Mouse (Mus musculus): ENCODE results near the gene Fbxl8. TPM values are rescaled to one million over a fixed set of nuclear protein-coding genes. Genes with fewer than 3 reads are reported as not detected.

Fbxl8 gene
- polyA plus RNA-seq, 1 experiment = 10.5 TPM

DNA sequence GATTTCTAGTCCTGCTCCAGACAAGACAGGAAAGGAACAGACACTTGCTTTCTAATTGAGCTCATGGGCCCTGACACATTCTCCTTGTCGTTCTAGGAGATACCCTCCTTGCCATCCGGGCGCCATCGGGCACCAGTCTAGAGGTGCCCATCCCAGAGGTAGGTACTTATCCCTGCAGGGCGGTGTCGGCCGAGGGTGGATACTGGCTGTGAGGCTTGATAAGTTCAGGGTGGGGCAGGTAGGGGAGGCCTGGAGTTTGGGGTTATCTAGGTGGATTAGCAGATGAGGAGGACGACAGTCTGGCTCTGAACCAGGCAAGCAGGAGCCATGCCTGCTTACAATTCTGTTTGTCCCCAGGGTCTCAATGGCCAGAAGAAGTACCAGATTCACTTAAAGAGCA, 35.5 kb downstream of the Fbxl8 start:
- TF ChIP-seq TCF12 (IDR thresholded peaks at IDR 0.05; ENCODE audit: insufficient read depth, poor library complexity, severe bottlenecking) = no peak
- no peak for TF ChIP-seq POLR2AphosphoS2 (IDR thresholded peaks at IDR 0.05; ENCODE audit: insufficient read length, low read depth)
- TF ChIP-seq USF1 (IDR thresholded peaks at IDR 0.05; ENCODE audit: low read depth) = no peak
- no peak for TF ChIP-seq MYOD1 (IDR thresholded peaks at IDR 0.05; ENCODE audit: control insufficient read depth in 1 of 3, insufficient read length in 2 of 3, low read depth in 2 of 3)
- no peak for TF ChIP-seq E2F4 (IDR thresholded peaks at IDR 0.05; ENCODE audit: insufficient read depth)
- no peak for TF ChIP-seq POLR2A (IDR thresholded peaks at IDR 0.05; ENCODE audit: insufficient read length, low read depth)
- no peak for TF ChIP-seq MAX (IDR thresholded peaks at IDR 0.05; ENCODE audit: low read depth)
- no peak for TF ChIP-seq CEBPB (IDR thresholded peaks at IDR 0.05; ENCODE audit: insufficient read depth, poor library complexity, severe bottlenecking)
- no peak for TF ChIP-seq TCF3 (IDR thresholded peaks at IDR 0.05; ENCODE audit: insufficient read length, low read depth)
- TF ChIP-seq REST (IDR thresholded peaks at IDR 0.05; ENCODE audit: insufficient read depth, insufficient read length) = no peak
- TF ChIP-seq MYOG (IDR thresholded peaks at IDR 0.05; ENCODE audit: control insufficient read depth in 1 of 3, insufficient read depth in 1 of 3, insufficient read length in 2 of 3, low read depth in 2 of 3) = no peak
- TF ChIP-seq SRF (IDR thresholded peaks at IDR 0.05; ENCODE audit: control insufficient read depth, insufficient read length, low read depth) = no peak
- Histone ChIP-seq H3K79me2 (ENCODE audit: control insufficient read depth, insufficient read depth) (peaks cover 32% of the 10 kb centered on the region), H3ac (ENCODE audit: control insufficient read depth, insufficient read length) (no peak overlapping the region), H3K4me2 (ENCODE audit: low read depth) (peak overlapping the region; percentile 82), H3K36me3 (ENCODE audit: control insufficient read depth, insufficient read depth) (peaks cover 48% of the 10 kb centered on the region), H3K4me3 (peak overlapping the region; percentile 93), H3K27me3 (ENCODE audit: control insufficient read depth, insufficient read depth, insufficient read length) (no peaks in the 10 kb centered on the region)

GRCm38 (mm10) chr8:105303396-105303795, 38.9 kb downstream of the Fbxl8 start:
- TF ChIP-seq TCF3 (IDR thresholded peaks at IDR 0.05; ENCODE audit: insufficient read length, low read depth) = no peak
- TF ChIP-seq E2F4 (IDR thresholded peaks at IDR 0.05; ENCODE audit: insufficient read depth) = no peak
- no peak for TF ChIP-seq REST (IDR thresholded peaks at IDR 0.05; ENCODE audit: insufficient read depth, insufficient read length)
- TF ChIP-seq POLR2AphosphoS2 (IDR thresholded peaks at IDR 0.05; ENCODE audit: insufficient read length, low read depth) = no peak
- H3ac ChIP-seq (ENCODE audit: control insufficient read depth, insufficient read length) = no peak overlapping the region
- H3K79me2 ChIP-seq (ENCODE audit: control insufficient read depth, insufficient read depth) = peaks cover 20% of the 10 kb centered on the region
- no peak overlapping the region for H3K4me3 ChIP-seq
- no peak overlapping the region for H3K4me2 ChIP-seq (ENCODE audit: low read depth)
- H3K27me3 ChIP-seq (ENCODE audit: control insufficient read depth, insufficient read depth, insufficient read length) = no peaks in the 10 kb centered on the region
- H3K36me3 ChIP-seq (ENCODE audit: control insufficient read depth, insufficient read depth) = peaks cover 48% of the 10 kb centered on the region

GRCm38 (mm10) chr8:105303874-105304273, 39.4 kb downstream of the Fbxl8 start:
- H3K4me3 ChIP-seq = no peak overlapping the region
- no peak overlapping the region for H3ac ChIP-seq (ENCODE audit: control insufficient read depth, insufficient read length)
- no peak overlapping the region for H3K4me2 ChIP-seq (ENCODE audit: low read depth)
- TF ChIP-seq TCF12 (IDR thresholded peaks at IDR 0.05; ENCODE audit: insufficient read depth, poor library complexity, severe bottlenecking) (no peak), MYOD1 (IDR thresholded peaks at IDR 0.05; ENCODE audit: control insufficient read depth in 1 of 3, insufficient read length in 2 of 3, low read depth in 2 of 3) (no peak), E2F4 (IDR thresholded peaks at IDR 0.05; ENCODE audit: insufficient read depth) (no peak), CEBPB (IDR thresholded peaks at IDR 0.05; ENCODE audit: insufficient read depth, poor library complexity, severe bottlenecking) (no peak), REST (IDR thresholded peaks at IDR 0.05; ENCODE audit: insufficient read depth, insufficient read length) (no peak), MYOG (IDR thresholded peaks at IDR 0.05; ENCODE audit: control insufficient read depth in 1 of 3, insufficient read depth in 1 of 3, insufficient read length in 2 of 3, low read depth in 2 of 3) (no peak), MAX (IDR thresholded peaks at IDR 0.05; ENCODE audit: low read depth) (no peak), POLR2AphosphoS2 (IDR thresholded peaks at IDR 0.05; ENCODE audit: insufficient read length, low read depth) (no peak), TCF3 (IDR thresholded peaks at IDR 0.05; ENCODE audit: insufficient read length, low read depth) (no peak), SRF (IDR thresholded peaks at IDR 0.05; ENCODE audit: control insufficient read depth, insufficient read length, low read depth) (no peak), USF1 (IDR thresholded peaks at IDR 0.05; ENCODE audit: low read depth) (no peak), POLR2A (IDR thresholded peaks at IDR 0.05; ENCODE audit: insufficient read length, low read depth) (no peak)
- no peaks in the 10 kb centered on the region for H3K27me3 ChIP-seq (ENCODE audit: control insufficient read depth, insufficient read depth, insufficient read length)
- H3K36me3 ChIP-seq (ENCODE audit: control insufficient read depth, insufficient read depth) = peaks cover 52% of the 10 kb centered on the region
- H3K79me2 ChIP-seq (ENCODE audit: control insufficient read depth, insufficient read depth) = peaks cover 16% of the 10 kb centered on the region

DNA sequence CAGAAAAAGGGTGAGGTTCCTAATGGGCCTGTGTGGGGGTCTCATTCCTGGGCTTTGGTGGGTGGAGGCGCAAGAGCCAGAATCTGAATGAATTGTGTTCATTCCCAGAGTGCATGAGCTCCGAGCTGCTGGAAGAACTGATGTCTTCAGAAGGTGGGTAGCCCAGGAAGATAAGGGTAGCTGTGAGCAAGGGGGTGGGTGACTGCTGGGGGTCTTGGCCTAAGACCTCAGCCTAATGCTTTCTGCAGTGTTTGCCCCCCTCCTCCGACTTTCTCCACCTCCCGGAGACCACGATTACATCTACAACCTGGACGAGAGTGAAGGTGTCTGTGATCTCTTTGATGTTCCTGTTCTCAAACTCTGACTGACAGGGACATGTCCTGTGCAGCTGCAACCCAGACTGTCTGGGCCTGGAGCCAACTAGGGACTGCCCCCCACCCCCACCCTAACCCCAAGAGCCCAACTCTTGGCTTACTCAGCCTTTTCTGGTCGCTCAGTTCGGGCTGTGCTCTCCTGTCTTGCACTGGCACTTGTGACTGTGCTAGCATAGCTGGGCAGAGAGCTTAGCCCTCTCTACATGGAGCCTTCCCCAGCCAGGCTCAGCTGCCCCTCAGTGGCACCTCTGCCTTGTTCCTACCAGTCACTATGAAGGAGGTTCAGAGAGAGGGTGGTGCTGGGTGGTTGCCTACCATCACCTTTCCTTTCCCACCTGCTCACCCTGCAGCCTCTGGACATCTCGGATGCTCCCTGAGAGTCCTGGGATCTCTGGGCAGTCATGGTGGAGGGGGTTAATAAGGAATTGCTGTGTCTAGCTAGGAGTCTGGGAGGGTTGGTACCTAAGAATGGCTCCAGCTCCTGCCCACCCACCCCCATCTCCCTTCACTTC, 40.1 kb downstream of the Fbxl8 start:
- H3K79me2 ChIP-seq (ENCODE audit: control insufficient read depth, insufficient read depth) = peaks cover 11% of the 10 kb centered on the region
- TF ChIP-seq POLR2AphosphoS2 (IDR thresholded peaks at IDR 0.05; ENCODE audit: insufficient read length, low read depth) (peak; percentile 98), E2F4 (IDR thresholded peaks at IDR 0.05; ENCODE audit: insufficient read depth) (no peak), MYOG (IDR thresholded peaks at IDR 0.05; ENCODE audit: control insufficient read depth in 1 of 3, insufficient read depth in 1 of 3, insufficient read length in 2 of 3, low read depth in 2 of 3) (peak in 1 of 3 experiments; percentile 22), MYOD1 (IDR thresholded peaks at IDR 0.05; ENCODE audit: control insufficient read depth in 1 of 3, insufficient read length in 2 of 3, low read depth in 2 of 3) (peak; percentile 75 to 92 (median 88)), POLR2A (IDR thresholded peaks at IDR 0.05; ENCODE audit: insufficient read length, low read depth) (peak; percentile 55), TCF12 (IDR thresholded peaks at IDR 0.05; ENCODE audit: insufficient read depth, poor library complexity, severe bottlenecking) (peak; percentile 37), TCF3 (IDR thresholded peaks at IDR 0.05; ENCODE audit: insufficient read length, low read depth) (peak; percentile 4), SRF (IDR thresholded peaks at IDR 0.05; ENCODE audit: control insufficient read depth, insufficient read length, low read depth) (no peak), MAX (IDR thresholded peaks at IDR 0.05; ENCODE audit: low read depth) (no peak), REST (IDR thresholded peaks at IDR 0.05; ENCODE audit: insufficient read depth, insufficient read length) (no peak), USF1 (IDR thresholded peaks at IDR 0.05; ENCODE audit: low read depth) (no peak), CEBPB (IDR thresholded peaks at IDR 0.05; ENCODE audit: insufficient read depth, poor library complexity, severe bottlenecking) (no peak)
- peaks cover 49% of the 10 kb centered on the region for H3K36me3 ChIP-seq (ENCODE audit: control insufficient read depth, insufficient read depth)
- no peak overlapping the region for H3K4me3 ChIP-seq
- H3K27me3 ChIP-seq (ENCODE audit: control insufficient read depth, insufficient read depth, insufficient read length) = no peaks in the 10 kb centered on the region
- no peak overlapping the region for H3ac ChIP-seq (ENCODE audit: control insufficient read depth, insufficient read length)
- peak overlapping the region; percentile 24 for H3K4me2 ChIP-seq (ENCODE audit: low read depth)

Data from myocyte (in vitro differentiated cells).